Mouse (Mus musculus): ENCODE data around the gene Pim1.

DNA sequence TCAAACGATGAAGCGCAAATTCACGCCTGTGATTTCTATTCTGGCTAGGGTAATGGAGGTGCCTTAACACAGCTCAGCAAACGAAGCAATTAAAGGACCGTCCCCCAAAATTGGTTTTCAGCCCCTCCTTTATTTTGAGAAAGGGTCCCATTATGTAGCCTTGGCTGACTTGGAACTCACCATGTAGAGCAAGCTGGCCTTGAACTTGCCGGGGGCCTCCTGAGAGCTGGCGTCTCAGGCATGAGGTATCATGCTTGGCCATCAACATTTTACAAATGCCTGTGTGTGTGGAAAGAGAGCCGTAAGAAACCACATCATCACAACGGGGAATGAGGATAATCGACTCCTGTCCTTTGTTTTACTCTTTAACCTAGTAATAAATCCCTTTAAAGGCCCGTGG is 23.5 kb upstream of the Pim1 start:
- TF ChIP-seq CTCF (IDR thresholded peaks at IDR 0.05; ENCODE audit: extremely low read depth, insufficient read length, insufficient replicate concordance, low read depth, low read length), result no peak
- TF ChIP-seq POLR2A (IDR thresholded peaks at IDR 0.05; ENCODE audit: low read depth, low read length), result no peak

All from small intestine, adult 2 months (tissue).